19 mouse cellular contexts compared by ENCODE assay signal in the genomic region with DNA sequence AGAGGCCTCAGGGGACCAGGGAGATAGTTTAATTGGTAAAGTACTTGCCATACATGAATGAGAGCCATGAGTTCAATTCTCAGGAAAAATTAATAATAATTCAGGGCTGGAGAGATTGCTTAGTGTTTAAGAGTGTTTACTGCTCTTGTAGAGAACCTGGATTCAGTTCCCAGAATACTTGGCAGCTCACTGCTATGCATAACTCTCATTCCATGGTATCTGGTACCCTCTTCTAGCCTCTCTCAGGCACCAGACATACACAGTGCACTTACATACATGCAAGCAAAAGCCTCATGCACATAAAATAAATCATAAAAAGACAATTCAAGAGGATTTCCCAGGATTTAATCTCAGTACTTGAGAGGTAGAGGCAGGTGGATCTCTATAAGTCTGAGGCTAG.
"Had no signal": no experiment of that assay in that cellular context is flagged by ENCODE, and none has a peak within 500 bp of the region (broad histone marks: within the 10 kb centered on the region; RNA-seq: fewer than 3 reads in every experiment).

No protein-coding gene starts in this region.

- H3K27ac ChIP-seq: limb, embryonic 12.5 days; limb, embryonic 15.5 days; liver, embryonic 14.5 days; lung, embryonic 15.5 days; macrophage; midbrain, embryonic 12.5 days; midbrain, embryonic 15.5 days; neural tube, embryonic 12.5 days; neural tube, embryonic 15.5 days had no signal

- H3K27me3 ChIP-seq: limb, embryonic 12.5 days; limb, embryonic 15.5 days; lung, embryonic 15.5 days; midbrain, embryonic 12.5 days; midbrain, embryonic 15.5 days; neural tube, embryonic 12.5 days; neural tube, embryonic 15.5 days had no signal

- H3K4me2 ChIP-seq: limb, embryonic 12.5 days; limb, embryonic 15.5 days; liver, embryonic 11.5 days; lung, embryonic 15.5 days; midbrain, embryonic 12.5 days; midbrain, embryonic 15.5 days; neural tube, embryonic 12.5 days; neural tube, embryonic 15.5 days had no signal

- H3K36me3 ChIP-seq: limb, embryonic 12.5 days; limb, embryonic 15.5 days; lung, embryonic 15.5 days; midbrain, embryonic 12.5 days; midbrain, embryonic 15.5 days; neural tube, embryonic 12.5 days; neural tube, embryonic 15.5 days had no signal

- DNase-seq: kidney, adult 9 months; kidney, postnatal 14 days; kidney, postnatal 4 days; left cerebral cortex, postnatal 4 days; liver, postnatal 0 days; right cerebral cortex, adult 18-20 months; right cerebral cortex, postnatal 25 days; thymus, adult 18-20 months; thymus, postnatal 36 days had no signal

- H3K9me3 ChIP-seq: limb, embryonic 12.5 days; limb, embryonic 15.5 days; lung, embryonic 15.5 days; midbrain, embryonic 12.5 days; midbrain, embryonic 15.5 days; neural tube, embryonic 12.5 days; neural tube, embryonic 15.5 days had no signal

- ATAC-seq: liver, postnatal 0 days; midbrain, embryonic 15.5 days had no signal

- H3K9ac ChIP-seq: limb, embryonic 12.5 days; limb, embryonic 15.5 days; liver, embryonic 14.5 days; liver, postnatal 0 days; lung, embryonic 15.5 days; midbrain, embryonic 12.5 days; midbrain, embryonic 15.5 days; neural tube, embryonic 12.5 days; neural tube, embryonic 15.5 days had no signal

- H3K4me3 ChIP-seq: limb, embryonic 12.5 days; limb, embryonic 15.5 days; lung, embryonic 15.5 days; midbrain, embryonic 12.5 days; midbrain, embryonic 15.5 days; neural tube, embryonic 12.5 days; neural tube, embryonic 15.5 days had no signal

- H3K4me1 ChIP-seq: midbrain, embryonic 12.5 days; neural tube, embryonic 12.5 days; neural tube, embryonic 15.5 days had no signal
